Mouse (Mus musculus): ENCODE measurements around the gene Zfp654. TPM values are rescaled to one million over a fixed set of nuclear protein-coding genes. Genes with fewer than 3 reads are reported as not detected.

The Zfp654 gene
- polyA plus RNA-seq, 1 experiment from 2014 or later = 6.9 TPM

DNA sequence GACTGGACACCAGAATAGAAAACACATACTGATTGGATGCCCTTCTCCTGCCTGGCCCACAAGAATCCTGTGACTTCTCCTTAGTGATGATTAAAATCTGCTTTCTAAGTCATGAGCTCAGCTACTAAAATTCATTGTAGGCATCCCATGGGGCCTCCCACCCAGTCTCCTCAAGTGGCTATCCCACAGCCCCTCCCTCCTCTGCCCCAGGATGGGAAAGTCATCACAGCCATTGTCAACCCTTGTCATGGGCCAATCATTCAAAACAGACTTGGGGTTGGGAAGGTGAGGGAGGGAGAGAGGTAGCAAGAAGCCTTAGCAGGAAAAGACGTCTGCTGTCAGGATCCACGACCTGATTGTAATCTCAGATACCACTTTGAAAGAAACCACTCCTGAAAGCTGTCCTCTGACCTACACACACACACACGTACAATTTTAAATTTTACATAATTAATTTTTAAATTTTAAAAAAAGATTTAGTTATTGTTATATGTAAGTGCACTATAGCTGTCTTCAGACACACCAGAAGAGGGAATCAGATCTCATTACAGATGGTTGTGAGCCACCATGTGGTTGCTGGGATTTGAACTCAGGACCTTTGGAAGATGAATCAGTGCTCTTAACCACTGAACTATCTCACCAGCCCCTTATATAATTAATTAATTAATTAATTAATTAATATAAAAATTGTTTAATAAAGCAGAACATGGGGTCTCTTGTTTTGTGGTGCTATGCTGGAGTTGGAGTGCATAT lies 97.3 kb downstream of the Zfp654 start:
- H3K27me3 ChIP-seq (ENCODE audit: control insufficient read depth, insufficient read depth, low read length) = no peaks in the 10 kb centered on the region
- no peak overlapping the region for H3K4me3 ChIP-seq (ENCODE audit: low read depth, low read length)
- H3K4me2 ChIP-seq = no peak overlapping the region
- H3K27ac ChIP-seq (ENCODE audit: low read depth, low read length) = no peak overlapping the region
- no peaks in the 10 kb centered on the region for H3K9me3 ChIP-seq (replicated peaks; ENCODE audit: control insufficient read depth, low read length)
- H3K36me3 ChIP-seq (ENCODE audit: control insufficient read depth, insufficient read depth, low read length) = no peaks in the 10 kb centered on the region
- ATAC-seq (replicated peaks; ENCODE audit: insufficient number of reproducible peaks, low FRiP score, low TSS enrichment) = no peak
- H3K9ac ChIP-seq (ENCODE audit: low read depth, low read length) = no peak overlapping the region
- 0 out of 2 replicates have a peak, but pooled peaks cover 4% of the 10 kb centered on the region for H3K4me1 ChIP-seq (ENCODE audit: control insufficient read depth, insufficient read depth, low read length)
- 42% methylated on average over 3 of the region's 3 CpGs for WGBS (ENCODE audit: insufficient replicate concordance)

GRCm38 (mm10) chr16:64748237-64748636 lies 103.2 kb downstream of the Zfp654 start:
- Histone ChIP-seq H3K9me3 (replicated peaks; ENCODE audit: control insufficient read depth, low read length) (no peaks in the 10 kb centered on the region), H3K27me3 (ENCODE audit: control insufficient read depth, insufficient read depth, low read length) (no peaks in the 10 kb centered on the region), H3K4me1 (ENCODE audit: control insufficient read depth, insufficient read depth, low read length) (no peaks in the 10 kb centered on the region), H3K9ac (ENCODE audit: low read depth, low read length) (no peak overlapping the region), H3K4me2 (no peak overlapping the region), H3K36me3 (ENCODE audit: control insufficient read depth, insufficient read depth, low read length) (no peaks in the 10 kb centered on the region), H3K4me3 (ENCODE audit: low read depth, low read length) (no peak overlapping the region), H3K27ac (ENCODE audit: low read depth, low read length) (no peak overlapping the region)
- WGBS (ENCODE audit: insufficient replicate concordance) = 10% methylated on average over 10 of the region's 10 CpGs
- ATAC-seq (replicated peaks; ENCODE audit: insufficient number of reproducible peaks, low FRiP score, low TSS enrichment) = no peak

DNA sequence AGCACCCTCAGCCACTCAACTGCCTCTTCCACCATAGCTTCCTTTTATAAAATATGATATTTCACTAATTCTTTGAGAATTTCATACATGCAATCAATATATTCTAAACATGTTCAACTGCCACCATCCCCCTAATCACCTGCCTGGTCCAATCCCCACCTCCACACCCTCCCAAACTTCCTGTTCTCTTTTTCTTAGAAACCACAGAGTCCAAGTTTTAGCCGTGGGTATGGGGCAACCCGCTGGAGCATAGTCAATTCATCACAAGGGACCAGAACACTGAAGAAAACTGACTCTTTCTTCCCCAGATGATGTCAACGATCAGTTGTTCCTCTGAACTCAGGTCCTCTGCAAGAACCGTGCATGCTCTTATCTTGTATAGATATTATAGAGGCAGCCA lies 106.4 kb downstream of the Zfp654 start:
- Histone ChIP-seq H3K27me3 (ENCODE audit: control insufficient read depth, insufficient read depth, low read length) (no peaks in the 10 kb centered on the region), H3K36me3 (ENCODE audit: control insufficient read depth, insufficient read depth, low read length) (no peaks in the 10 kb centered on the region), H3K4me3 (ENCODE audit: low read depth, low read length) (no peak overlapping the region), H3K27ac (ENCODE audit: low read depth, low read length) (no peak overlapping the region), H3K4me2 (no peak overlapping the region), H3K9me3 (replicated peaks; ENCODE audit: control insufficient read depth, low read length) (no peaks in the 10 kb centered on the region), H3K9ac (ENCODE audit: low read depth, low read length) (no peak overlapping the region), H3K4me1 (ENCODE audit: control insufficient read depth, insufficient read depth, low read length) (no peaks in the 10 kb centered on the region)
- WGBS (ENCODE audit: insufficient replicate concordance) = 70% methylated on average over 4 of the region's 4 CpGs
- ATAC-seq (replicated peaks; ENCODE audit: insufficient number of reproducible peaks, low FRiP score, low TSS enrichment) = no peak

- Histone ChIP-seq H3K9me3 (replicated peaks; ENCODE audit: control insufficient read depth, low read length) (no peaks in the 10 kb centered on the region), H3K4me2 (no peak overlapping the region), H3K4me3 (ENCODE audit: low read depth, low read length) (no peak overlapping the region), H3K9ac (ENCODE audit: low read depth, low read length) (no peak overlapping the region), H3K36me3 (ENCODE audit: control insufficient read depth, insufficient read depth, low read length) (no peaks in the 10 kb centered on the region), H3K4me1 (ENCODE audit: control insufficient read depth, insufficient read depth, low read length) (no peaks in the 10 kb centered on the region), H3K27me3 (ENCODE audit: control insufficient read depth, insufficient read depth, low read length) (no peaks in the 10 kb centered on the region), H3K27ac (ENCODE audit: low read depth, low read length) (no peak overlapping the region)
- no peak for ATAC-seq (replicated peaks; ENCODE audit: insufficient number of reproducible peaks, low FRiP score, low TSS enrichment)
- WGBS (ENCODE audit: insufficient replicate concordance) = 83% methylated on average over 5 of the region's 5 CpGs
These were observed 114.2 kb downstream of the Zfp654 start for GRCm38 (mm10) chr16:64737289-64737688.

Other genes starting within 250 kb of the Zfp654 start
- gene Csnka2ip, start 249.2 kb downstream of the Zfp654 start, polyA plus RNA-seq (2014; fragmentation: Nextera tagmentation; extraction: Ambion mirVana) = not detected in 2 replicates
- gene 4930453N24Rik, start 80.5 kb downstream of the Zfp654 start, polyA plus RNA-seq (2014; fragmentation: Nextera tagmentation; extraction: Ambion mirVana) = 21.4 and 22.3 TPM in 2 replicates
- gene Cggbp1, start 344 bp upstream of the Zfp654 start, polyA plus RNA-seq (2014; fragmentation: Nextera tagmentation; extraction: Ambion mirVana) = 70.1 and 87.0 TPM in 2 replicates